Mouse (Mus musculus) heart, postnatal 0 days (tissue): ENCODE measurements at regions not wholly inside any gene's neighbourhood (a gene's known extent, or its start where the extent isn't known, plus 50 kb on each side); places are given as distances from the start of the nearest gene placed in this dataset.
"Not testable (repeated sequence)": the region's sequence is repeated elsewhere in the genome, so short reads cannot be mapped to it uniquely, and the experiment has no call there.

Experiments
- ATAC-seq: fragments of 200-750 bp; cut with Nextera tagmentation; 2 replicates; pipeline ENCODE4 v1.8.0; 2017; ENCODE audit warnings: low read depth, moderate number of reproducible peaks, moderate library complexity; ENCODE audit not compliant: insufficient read depth
- DNase-seq: peaks from one replicate; pipeline ENCODE4 v3.0.0-alpha.2; 2016; ENCODE audit warnings: low spot score
- H3K27ac ChIP-seq: fragments of 300-500 bp; sonication (generic); 2 replicates; pipeline ENCODE4 v1.5.1; 2014; ENCODE audit warnings: low read depth, mild to moderate bottlenecking
- H3K27me3 ChIP-seq: fragments of 300-500 bp; sonication (generic); 2 replicates; pipeline ENCODE4 v1.6.1; 2014; ENCODE audit warnings: low read length, mixed read lengths; ENCODE audit not compliant: control insufficient read depth, insufficient read depth
- H3K36me3 ChIP-seq: fragments of 300-500 bp; sonication (generic); replicated peaks from 2 replicates; pipeline ENCODE4 v1.6.1; 2014; ENCODE audit warnings: low read length, mixed read lengths; ENCODE audit not compliant: control insufficient read depth, insufficient read depth
- H3K4me1 ChIP-seq: fragments of 300-500 bp; sonication (generic); 2 replicates; pipeline ENCODE4 v1.6.1; 2014; ENCODE audit warnings: antibody characterized with exemption; ENCODE audit not compliant: control insufficient read depth, insufficient read depth
- H3K4me2 ChIP-seq: fragments of 300-500 bp; sonication (generic); 2 replicates; pipeline ENCODE4 v1.6.1; 2014; ENCODE audit warnings: low read depth, mild to moderate bottlenecking, low read length, moderate library complexity
- H3K4me3 ChIP-seq: fragments of 300-500 bp; sonication (generic); 2 replicates; pipeline ENCODE4 v1.5.1; 2014; ENCODE audit warnings: low read depth, low read length
- H3K9ac ChIP-seq: fragments of 300-500 bp; sonication (generic); replicated peaks from 2 replicates; pipeline ENCODE4 v1.6.1; 2014; ENCODE audit warnings: low read depth, low read length, mixed read lengths
- H3K9me3 ChIP-seq: fragments of 300-500 bp; sonication (generic); replicated peaks from 2 replicates; pipeline ENCODE4 v1.6.1; 2016; ENCODE audit warnings: low read length; ENCODE audit not compliant: control insufficient read depth
- CTCF ChIP-seq: IDR thresholded peaks from 2 replicates; pipeline ENCODE4 v1.5.1; 2016; ENCODE audit warnings: antibody characterized with exemption, control low read depth, low read depth
- EP300 ChIP-seq: IDR thresholded peaks from 2 replicates; pipeline ENCODE4 v1.6.1; 2016; ENCODE audit warnings: antibody characterized with exemption, low read depth
- WGBS: fragments of 180-500 bp; shearing (Covaris S2); extraction: QIAGEN DNeasy Blood & Tissue Kit; methylation state at CpG from one replicate; pipeline ENCODE4 v1.1.7; 2014; 5-methylcytosine and 5-hydroxymethylcytosine counted together

- H3K9ac ChIP-seq, result no peak overlapping the region
- ATAC-seq (no peak), DNase-seq (no peak)
- no peaks in the 10 kb centered on the region for H3K36me3 ChIP-seq
- no peaks in the 10 kb centered on the region for H3K4me1 ChIP-seq
- no peak for TF ChIP-seq CTCF
- no peak for TF ChIP-seq EP300
- no peaks in the 10 kb centered on the region for H3K27me3 ChIP-seq
- H3K4me3 ChIP-seq, result no peak overlapping the region
- 0 out of 2 replicates have a peak, but pooled peaks cover 4% of the 10 kb centered on the region for H3K9me3 ChIP-seq
- no peak overlapping the region for H3K4me2 ChIP-seq
- H3K27ac ChIP-seq, result no peak overlapping the region
- WGBS, result 77% methylated on average over 6 of the region's 6 CpGs
Measured at GRCm38 (mm10) chr7:96026781-96027418, 144.1 kb upstream of the Tenm4 start.

- DNase-seq (no peak), ATAC-seq (no peak)
- Histone ChIP-seq H3K9me3 (no peaks in the 10 kb centered on the region), H3K9ac (no peak overlapping the region), H3K27me3 (no peaks in the 10 kb centered on the region), H3K4me2 (no peak overlapping the region), H3K27ac (no peak overlapping the region), H3K36me3 (no peaks in the 10 kb centered on the region), H3K4me1 (no peaks in the 10 kb centered on the region), H3K4me3 (no peak overlapping the region)
- no peak for TF ChIP-seq CTCF
- no peak for TF ChIP-seq EP300
- WGBS, result 87% methylated on average over 4 of the region's 4 CpGs
Measured at GRCm38 (mm10) chr7:96033636-96034035, 137.4 kb upstream of the Tenm4 start.

GRCm38 (mm10) chr7:96035456-96035855, 135.6 kb upstream of the Tenm4 start:
- ATAC-seq, result no peak
- TF ChIP-seq EP300 (no peak), CTCF (no peak)

GRCm38 (mm10) chr7:96039628-96040027, 131.4 kb upstream of the Tenm4 start:
- Histone ChIP-seq H3K36me3 (no peaks in the 10 kb centered on the region), H3K4me3 (no peak overlapping the region), H3K4me1 (no peaks in the 10 kb centered on the region), H3K9ac (no peak overlapping the region), H3K4me2 (no peak overlapping the region), H3K27ac (no peak overlapping the region), H3K27me3 (no peaks in the 10 kb centered on the region), H3K9me3 (no peaks in the 10 kb centered on the region)
- 76% methylated on average over 6 of the region's 6 CpGs for WGBS
- DNase-seq, result no peak
- ATAC-seq, result no peak
- TF ChIP-seq CTCF (no peak), EP300 (no peak)

More at GRCm38 (mm10) chr7:96035456-96035855, 135.6 kb upstream of the Tenm4 start:
- no peak overlapping the region for H3K27ac ChIP-seq
- H3K4me3 ChIP-seq, result no peak overlapping the region
- H3K27me3 ChIP-seq, result no peaks in the 10 kb centered on the region
- WGBS, result 40% methylated on average over 2 of the region's 2 CpGs
- no peaks in the 10 kb centered on the region for H3K4me1 ChIP-seq
- DNase-seq, result no peak
- H3K9me3 ChIP-seq, result no peaks in the 10 kb centered on the region
- H3K4me2 ChIP-seq, result no peak overlapping the region
- H3K36me3 ChIP-seq, result no peaks in the 10 kb centered on the region
- no peak overlapping the region for H3K9ac ChIP-seq

- H3K4me2 ChIP-seq, result no peak overlapping the region
- H3K9me3 ChIP-seq, result no peaks in the 10 kb centered on the region; the same call in 1 of the 2 replicates
- WGBS, result 54% methylated on average over 4 of the region's 4 CpGs
- H3K27me3 ChIP-seq, result no peaks in the 10 kb centered on the region
- ATAC-seq (no peak), DNase-seq (no peak)
- H3K4me3 ChIP-seq, result no peak overlapping the region
- no peak overlapping the region for H3K9ac ChIP-seq
- no peaks in the 10 kb centered on the region for H3K4me1 ChIP-seq
- no peaks in the 10 kb centered on the region for H3K36me3 ChIP-seq
- no peak overlapping the region for H3K27ac ChIP-seq
- TF ChIP-seq EP300 (no peak), CTCF (no peak)
Measured at GRCm38 (mm10) chr7:96041806-96042205, 129.2 kb upstream of the Tenm4 start.

GRCm38 (mm10) chr7:96051631-96052030, 119.4 kb upstream of the Tenm4 start:
- H3K36me3 ChIP-seq, result no peaks in the 10 kb centered on the region
- no peak overlapping the region for H3K4me2 ChIP-seq
- no peak overlapping the region for H3K27ac ChIP-seq
- H3K27me3 ChIP-seq, result no peaks in the 10 kb centered on the region
- 62% methylated on average over 1 of the region's 1 CpGs for WGBS
- H3K4me3 ChIP-seq, result no peak overlapping the region
- no peak overlapping the region for H3K9ac ChIP-seq
- TF ChIP-seq EP300 (no peak), CTCF (no peak)
- peaks cover 8% of the 10 kb centered on the region for H3K9me3 ChIP-seq
- no peaks in the 10 kb centered on the region for H3K4me1 ChIP-seq
- ATAC-seq (no peak), DNase-seq (no peak)

- not testable (repeated sequence) for DNase-seq, H3K9me3 ChIP-seq, H3K9ac ChIP-seq, H3K27ac ChIP-seq, ATAC-seq, H3K36me3 ChIP-seq, H3K27me3 ChIP-seq, H3K4me1 ChIP-seq, H3K4me2 ChIP-seq, H3K4me3 ChIP-seq
- WGBS, result 58% methylated on average over 1 of the region's 1 CpGs
Measured at GRCm38 (mm10) chr7:96061599-96061998, 109.4 kb upstream of the Tenm4 start.
